Mouse (Mus musculus) CH12.LX (cell line): Measurements from ENCODE around the gene Ttll5. TPM values are rescaled to one million over a fixed set of nuclear protein-coding genes. Genes with fewer than 3 reads are reported as not detected.

Experiments
- DNase-seq: peaks from one replicate; pipeline ENCODE4 v3.0.0-alpha.2; 2013; ENCODE audit errors: extremely low read depth
- H3K27ac ChIP-seq: 2 replicates; pipeline ENCODE4 v1.5.1; 2012; ENCODE audit warnings: low read depth, mild to moderate bottlenecking, control low read depth, moderate library complexity; ENCODE audit not compliant: insufficient read depth
- H3K27me3 ChIP-seq: replicated peaks from 2 replicates; pipeline ENCODE3; 2012; ENCODE audit warnings: inconsistent platforms
- H3K36me3 ChIP-seq, 2 experiments: replicated peaks in 1 of 2; 2 replicates each; pipeline versions ENCODE3 to v1.6.1; 2012; ENCODE audit warnings: inconsistent platforms in 1 of 2, low read length in 1 of 2, mild to moderate bottlenecking in 1 of 2, mixed read lengths in 1 of 2, moderate library complexity in 1 of 2; ENCODE audit not compliant: control insufficient read depth in 1 of 2, insufficient read depth in 1 of 2
- H3K4me1 ChIP-seq, 2 experiments: 2 replicates each; pipeline ENCODE4 v1.6.1; 2012; ENCODE audit warnings: inconsistent platforms in 1 of 2, moderate library complexity in 1 of 2; ENCODE audit not compliant: insufficient read depth in 2 of 2, control insufficient read depth in 1 of 2
- H3K4me2 ChIP-seq: 2 replicates; pipeline ENCODE4 v1.6.1; 2012; ENCODE audit warnings: low read depth, mild to moderate bottlenecking, control low read depth; ENCODE audit not compliant: poor library complexity, insufficient read depth, severe bottlenecking
- H3K4me3 ChIP-seq, 3 experiments: fragments of 150-350 bp in 1 of 3; sonication (generic) in 1 of 3; replicated peaks in 1 of 3; 2 replicates each; pipeline versions ENCODE3 to v1.5.1; 2011 to 2012; ENCODE audit warnings: low read depth in 2 of 3, low read length in 2 of 3, mild to moderate bottlenecking in 2 of 3, moderate library complexity in 2 of 3, control low read depth in 1 of 3, improper control_type of control experiment in 1 of 3, inconsistent platforms in 1 of 3, mixed read lengths in 1 of 3; ENCODE audit not compliant: poor library complexity in 1 of 3
- H3K79me2 ChIP-seq: replicated peaks from 2 replicates; pipeline ENCODE4 v1.6.1; 2012; ENCODE audit warnings: mild to moderate bottlenecking, moderate library complexity; ENCODE audit not compliant: control insufficient read depth, poor library complexity, insufficient read depth, severe bottlenecking; ENCODE audit errors: extremely low read depth
- H3K9ac ChIP-seq: 2 replicates; pipeline ENCODE4 v1.6.1; 2012; ENCODE audit warnings: low read depth, mild to moderate bottlenecking, control low read depth, moderate library complexity; ENCODE audit not compliant: insufficient read depth
- H3K9me3 ChIP-seq: replicated peaks from 2 replicates; pipeline ENCODE3; 2012; ENCODE audit warnings: low read length, inconsistent platforms, mixed read lengths
- CHD2 ChIP-seq: IDR thresholded peaks from 2 replicates; pipeline ENCODE4 v1.6.1; 2011; ENCODE audit warnings: low read length, improper control_type of control experiment
- E2F4 ChIP-seq: IDR thresholded peaks from 2 replicates; pipeline ENCODE4 v1.6.1; 2011; ENCODE audit warnings: low read depth, low read length, improper control_type of control experiment; ENCODE audit not compliant: insufficient replicate concordance
- ETS1 ChIP-seq: conservative IDR thresholded peaks from 2 replicates; pipeline ENCODE4 v1.6.1; 2012; ENCODE audit warnings: low read depth, mild to moderate bottlenecking, inconsistent platforms, low read length, improper control_type of control experiment, moderate library complexity
- GABPA ChIP-seq: IDR thresholded peaks from 2 replicates; pipeline ENCODE4 v1.6.1; 2012; ENCODE audit warnings: low read depth, low read length, improper control_type of control experiment, inconsistent platforms; ENCODE audit not compliant: insufficient replicate concordance
- JUN ChIP-seq: IDR thresholded peaks from 2 replicates; pipeline ENCODE4 v1.6.1; 2011; ENCODE audit warnings: low read depth, mild to moderate bottlenecking, low read length, improper control_type of control experiment, moderate library complexity; ENCODE audit not compliant: insufficient read depth
- MAFK ChIP-seq: IDR thresholded peaks from 2 replicates; pipeline ENCODE4 v1.6.1; 2011; ENCODE audit warnings: low read length, improper control_type of control experiment; ENCODE audit not compliant: insufficient replicate concordance
- MAZ ChIP-seq: IDR thresholded peaks from 2 replicates; pipeline ENCODE4 v1.6.1; 2012; ENCODE audit warnings: low read depth, mild to moderate bottlenecking, inconsistent platforms, low read length, improper control_type of control experiment, moderate library complexity
- NELFE ChIP-seq: IDR thresholded peaks from 2 replicates; pipeline ENCODE4 v1.6.1; 2011; ENCODE audit warnings: low read depth, low read length, improper control_type of control experiment
- PAX5 ChIP-seq: IDR thresholded peaks from 2 replicates; pipeline ENCODE4 v1.6.1; 2012; ENCODE audit warnings: low read length, inconsistent platforms, mixed read lengths
- POLR2AphosphoS2 ChIP-seq: IDR thresholded peaks from 2 replicates; pipeline ENCODE4 v1.6.1; 2011; ENCODE audit warnings: low read depth, low read length, improper control_type of control experiment
- RAD21 ChIP-seq: IDR thresholded peaks from 2 replicates; pipeline ENCODE4 v1.6.1; 2011; ENCODE audit warnings: low read depth, mild to moderate bottlenecking, low read length, improper control_type of control experiment, moderate library complexity
- RCOR1 ChIP-seq: conservative IDR thresholded peaks from 2 replicates; pipeline ENCODE4 v1.6.1; 2012; ENCODE audit warnings: low read depth, mild to moderate bottlenecking, inconsistent platforms, low read length, improper control_type of control experiment
- ZC3H11A ChIP-seq: IDR thresholded peaks from 2 replicates; pipeline ENCODE4 v1.6.1; 2012; ENCODE audit warnings: low read depth, mild to moderate bottlenecking, inconsistent platforms, low read length, improper control_type of control experiment
- dilution Hi-C: fragments of 300-500 bp; cut with MboI; formaldehyde crosslinking; loops from 2 replicates; pipeline ENCODE4 v1.14.3; 2020; ENCODE audit warnings: low sequenced_read_pairs; ENCODE audit not compliant: extremely low pct_unique_long_range_greater_than_20kb, extremely low pct_ligation_motif_present
- in situ Hi-C: fragments of 300-500 bp; cut with MboI; formaldehyde crosslinking; loops from 3 replicates; pipeline ENCODE4 v1.14.3; 2019; ENCODE audit warnings: low sequenced_read_pairs, low pct_ligation_motif_present, low pct_unique_long_range_greater_than_20kb, mixed read lengths
- polyA plus RNA-seq: library from polyadenylated mRNA; unstranded; fragments of >175 nt; gene quantifications from 2 replicates; pipeline ENCODE4 v1.2.1, GENCODE M21; 2012; ENCODE audit warnings: low read depth; ENCODE audit not compliant: insufficient read length
- total RNA-seq, 2 experiments: library from RNA; depleted of rRNA; stranded (reverse); fragments of 300-350 nt in 1 of 2; fragments of >200 nt in 1 of 2; gene quantifications; 2 replicates each; pipeline ENCODE4 v1.2.3; 2012 to 2014

Ttll5 gene
- total and polyA plus RNA-seq, 3 experiments: 5.7 to 14.0 (median 8.7) TPM

DNA sequence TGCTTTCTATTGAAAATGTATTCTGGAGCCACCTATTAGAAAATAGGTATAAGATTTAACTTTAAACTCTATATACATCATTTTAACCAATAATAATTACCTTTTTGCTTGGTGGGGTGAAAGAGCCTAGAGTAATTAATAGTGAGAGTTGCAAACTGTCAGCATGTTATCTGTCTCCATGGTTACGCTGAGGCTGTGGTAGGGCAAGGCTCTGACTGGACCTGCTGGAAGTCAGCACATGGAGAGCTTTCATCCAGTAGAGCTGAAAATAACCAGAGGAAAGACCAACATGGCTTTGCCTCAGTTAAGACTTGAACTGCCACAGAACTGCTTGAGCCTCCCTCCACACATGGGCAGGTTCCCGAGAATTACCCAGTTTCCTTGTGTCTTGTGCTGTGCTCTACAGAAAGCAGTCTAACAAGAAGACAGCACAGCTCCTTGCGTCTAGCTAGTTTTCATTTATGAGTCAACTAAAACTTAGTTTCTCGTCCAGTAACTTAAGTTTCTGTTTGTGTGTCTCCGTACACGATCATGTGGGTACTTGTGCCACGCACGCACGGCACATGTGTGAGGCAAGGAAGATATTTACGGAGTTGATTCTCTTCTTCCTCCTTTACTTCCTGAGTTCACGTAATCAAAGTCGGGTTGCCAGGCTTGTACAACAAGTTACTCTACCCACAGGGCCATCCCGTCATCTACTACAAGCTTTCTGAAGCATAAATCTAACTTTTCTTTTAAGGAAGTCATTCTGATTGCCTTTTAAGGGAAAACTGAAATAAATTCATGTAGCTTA is 88.4 kb downstream of the Ttll5 start:
- Histone ChIP-seq H3K4me2 (no peak overlapping the region), H3K27me3 (no peaks in the 10 kb centered on the region), H3K4me3 (no peak overlapping the region), H3K9me3 (no peaks in the 10 kb centered on the region), H3K4me1 (no peaks in the 10 kb centered on the region), H3K36me3 (peaks cover 5 to 33% of the 10 kb centered on the region in 2 experiments), H3K27ac (no peak overlapping the region), H3K9ac (no peak overlapping the region), H3K79me2 (no peaks in the 10 kb centered on the region)
- in situ Hi-C loops (no loop called here), dilution Hi-C loops (no loop called here)
- no peak for TF ChIP-seq RAD21
- no peak for TF ChIP-seq E2F4
- no peak for TF ChIP-seq ETS1
- no peak for TF ChIP-seq JUN
- TF ChIP-seq PAX5: no peak
- TF ChIP-seq MAZ: no peak
- no peak for TF ChIP-seq POLR2AphosphoS2
- no peak for TF ChIP-seq ZC3H11A
- no peak for TF ChIP-seq CHD2
- TF ChIP-seq NELFE: no peak
- TF ChIP-seq GABPA: no peak
- no peak for DNase-seq

DNA sequence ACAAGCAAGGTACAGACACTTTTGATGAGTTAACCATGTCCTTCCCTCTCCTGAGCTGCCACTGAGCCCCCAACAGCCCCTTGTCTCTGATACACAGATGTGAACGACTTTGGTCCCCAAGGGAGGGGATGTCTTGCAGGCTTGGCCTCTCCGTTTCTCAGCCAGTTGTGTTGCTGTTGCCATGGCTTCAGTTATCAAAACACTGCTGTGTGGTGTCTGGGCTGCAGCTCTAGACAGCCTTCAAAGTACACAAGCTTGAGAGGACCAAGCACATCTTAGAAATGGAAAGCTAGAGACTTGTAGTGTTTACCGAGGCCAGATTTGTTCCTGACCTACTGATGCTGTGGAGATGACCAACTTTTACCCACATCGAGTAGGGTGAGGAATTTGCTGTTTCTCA is 102.4 kb downstream of the Ttll5 start:
- dilution Hi-C loops: no loop called here
- no peak overlapping the region for H3K9ac ChIP-seq
- H3K9me3 ChIP-seq: no peaks in the 10 kb centered on the region
- DNase-seq: peak; percentile 3
- H3K36me3 ChIP-seq: peaks cover 8 to 32% of the 10 kb centered on the region in 2 experiments
- in situ Hi-C loops: no loop called here
- H3K79me2 ChIP-seq: no peaks in the 10 kb centered on the region
- TF ChIP-seq RCOR1 (no peak), MAFK (no peak)
- H3K4me2 ChIP-seq: no peak overlapping the region
- no peak overlapping the region for H3K27ac ChIP-seq
- no peaks in the 10 kb centered on the region for H3K27me3 ChIP-seq
- H3K4me3 ChIP-seq: no peak overlapping the region
- peaks cover 0 to 18% of the 10 kb centered on the region in 2 experiments; a peak in 2 of 4 replicates for H3K4me1 ChIP-seq
